Mouse (Mus musculus) A20 (cell line): ENCODE data around the gene Myct1.

Experiments used
- DNase-seq: peaks from one replicate; pipeline ENCODE4 v3.0.0-alpha.2; 2011; ENCODE audit warnings: low read depth, low spot score

Gene Myct1

GRCm38 (mm10) chr10:5593464-5593863 is at the start of gene Myct1:
TSS of gene Myct1 (plus strand) at chr10:5593775.
- no peak for DNase-seq

GRCm38 (mm10) chr10:5546428-5546827 is 47.1 kb upstream of the Myct1 start:
- DNase-seq, result no peak

GRCm38 (mm10) chr10:5547769-5548168 is 45.8 kb upstream of the Myct1 start:
- no peak for DNase-seq

- no peak for DNase-seq
Measured at GRCm38 (mm10) chr10:5548651-5549050, 44.9 kb upstream of the Myct1 start.

GRCm38 (mm10) chr10:5549871-5550167 is 43.8 kb upstream of the Myct1 start:
- no peak for DNase-seq

- no peak for DNase-seq
Measured at GRCm38 (mm10) chr10:5550168-5551021, 43.2 kb upstream of the Myct1 start.

GRCm38 (mm10) chr10:5551382-5551781 is 42.2 kb upstream of the Myct1 start, which contains the start of gene Syne1:
TSS of gene Syne1 (minus strand) at chr10:5551482.
- DNase-seq, result no peak

GRCm38 (mm10) chr10:5554941-5555340 is 38.6 kb upstream of the Myct1 start:
- DNase-seq, result peak; percentile 60

- no peak for DNase-seq
Measured at GRCm38 (mm10) chr10:5558808-5559207, 34.8 kb upstream of the Myct1 start.

- no peak for DNase-seq
Measured at GRCm38 (mm10) chr10:5560526-5560925, 33.0 kb upstream of the Myct1 start.

GRCm38 (mm10) chr10:5561706-5562105 is 31.9 kb upstream of the Myct1 start:
- DNase-seq, result no peak

- DNase-seq, result no peak
Measured at GRCm38 (mm10) chr10:5568991-5569390, 24.6 kb upstream of the Myct1 start.

GRCm38 (mm10) chr10:5570059-5570458 is 23.5 kb upstream of the Myct1 start:
- no peak for DNase-seq

- DNase-seq, result no peak
Measured at GRCm38 (mm10) chr10:5571332-5571731, 22.2 kb upstream of the Myct1 start.

GRCm38 (mm10) chr10:5573328-5573727 is 20.2 kb upstream of the Myct1 start:
- peak; percentile 30 for DNase-seq

- no peak for DNase-seq
Measured at GRCm38 (mm10) chr10:5591061-5591460, 2.5 kb upstream of the Myct1 start.

GRCm38 (mm10) chr10:5591996-5592395 is 1.6 kb upstream of the Myct1 start:
- no peak for DNase-seq

- DNase-seq, result no peak
Measured at GRCm38 (mm10) chr10:5594457-5594856, 882 bp downstream of the Myct1 start.

GRCm38 (mm10) chr10:5596559-5596958 is 3.0 kb downstream of the Myct1 start:
- no peak for DNase-seq

GRCm38 (mm10) chr10:5600123-5600522 is 6.5 kb downstream of the Myct1 start:
- peak; percentile 71 for DNase-seq

- no peak for DNase-seq
Measured at GRCm38 (mm10) chr10:5603512-5603911, 9.9 kb downstream of the Myct1 start.

GRCm38 (mm10) chr10:5604371-5604770 is 10.8 kb downstream of the Myct1 start:
- no peak for DNase-seq

- DNase-seq, result no peak
Measured at GRCm38 (mm10) chr10:5608874-5609273, 15.3 kb downstream of the Myct1 start.
